Mouse (Mus musculus): ENCODE results near the gene Clic4. TPM values are rescaled to one million over a fixed set of nuclear protein-coding genes. Genes with fewer than 3 reads are reported as not detected.
"Not testable (repeated sequence)": the region's sequence is repeated elsewhere in the genome, so short reads cannot be mapped to it uniquely, and the experiment has no call there.

The Clic4 gene
- polyA plus RNA-seq, 1 experiment from 2014 or later, result 141 TPM

GRCm38 (mm10) chr4:135287975-135288374 lies 15.4 kb upstream of the Clic4 start:
- no peak overlapping the region for H3K9ac ChIP-seq (ENCODE audit: low read length)
- no peak overlapping the region for H3K27ac ChIP-seq (replicated peaks; ENCODE audit: low read depth, low read length)
- 28% methylated on average over 3 of the region's 3 CpGs for WGBS
- DNase-seq (ENCODE audit: low spot score) (no peak), ATAC-seq (ENCODE audit: insufficient number of reproducible peaks, low FRiP score, low TSS enrichment, low read depth) (no peak)
- H3K9me3 ChIP-seq (ENCODE audit: control insufficient read depth, low read length), result no peaks in the 10 kb centered on the region
- no peaks in the 10 kb centered on the region for H3K36me3 ChIP-seq (ENCODE audit: control insufficient read depth, insufficient read depth, low read length)
- no peak overlapping the region for H3K4me2 ChIP-seq (ENCODE audit: low read depth, severe bottlenecking)
- peaks cover 16% of the 10 kb centered on the region for H3K4me1 ChIP-seq (ENCODE audit: control insufficient read depth, insufficient read depth, low read length)
- H3K4me3 ChIP-seq (ENCODE audit: low read depth, low read length), result no peak overlapping the region
- H3K27me3 ChIP-seq (ENCODE audit: control insufficient read depth, insufficient read depth, low read length), result no peaks in the 10 kb centered on the region

GRCm38 (mm10) chr4:135286833-135287395 lies 14.3 kb upstream of the Clic4 start:
- Histone ChIP-seq H3K4me2 (ENCODE audit: low read depth, severe bottlenecking) (no peak overlapping the region), H3K4me3 (ENCODE audit: low read depth, low read length) (no peak overlapping the region), H3K9me3 (ENCODE audit: control insufficient read depth, low read length) (no peaks in the 10 kb centered on the region), H3K27me3 (ENCODE audit: control insufficient read depth, insufficient read depth, low read length) (no peaks in the 10 kb centered on the region), H3K4me1 (ENCODE audit: control insufficient read depth, insufficient read depth, low read length) (peaks cover 9% of the 10 kb centered on the region), H3K27ac (replicated peaks; ENCODE audit: low read depth, low read length) (no peak overlapping the region), H3K9ac (ENCODE audit: low read length) (no peak overlapping the region), H3K36me3 (ENCODE audit: control insufficient read depth, insufficient read depth, low read length) (no peaks in the 10 kb centered on the region)
- DNase-seq (ENCODE audit: low spot score), result no peak
- 4% methylated on average over 16 of the region's 16 CpGs for WGBS
- no peak for ATAC-seq (ENCODE audit: insufficient number of reproducible peaks, low FRiP score, low TSS enrichment, low read depth)

GRCm38 (mm10) chr4:135286033-135286622 lies 13.5 kb upstream of the Clic4 start:
- H3K9me3 ChIP-seq (ENCODE audit: control insufficient read depth, low read length), result no peaks in the 10 kb centered on the region
- H3K27ac ChIP-seq (replicated peaks; ENCODE audit: low read depth, low read length), result no peak overlapping the region
- no peaks in the 10 kb centered on the region for H3K27me3 ChIP-seq (ENCODE audit: control insufficient read depth, insufficient read depth, low read length)
- H3K4me2 ChIP-seq (ENCODE audit: low read depth, severe bottlenecking), result no peak overlapping the region
- H3K9ac ChIP-seq (ENCODE audit: low read length), result no peak overlapping the region
- H3K4me3 ChIP-seq (ENCODE audit: low read depth, low read length), result no peak overlapping the region
- DNase-seq (ENCODE audit: low spot score) (no peak), ATAC-seq (ENCODE audit: insufficient number of reproducible peaks, low FRiP score, low TSS enrichment, low read depth) (no peak)
- peaks cover 9% of the 10 kb centered on the region for H3K4me1 ChIP-seq (ENCODE audit: control insufficient read depth, insufficient read depth, low read length)
- 50% methylated on average over 12 of the region's 12 CpGs for WGBS
- H3K36me3 ChIP-seq (ENCODE audit: control insufficient read depth, insufficient read depth, low read length), result no peaks in the 10 kb centered on the region

- H3K27ac ChIP-seq (replicated peaks; ENCODE audit: low read depth, low read length), result no peak overlapping the region
- no peaks in the 10 kb centered on the region for H3K36me3 ChIP-seq (ENCODE audit: control insufficient read depth, insufficient read depth, low read length)
- no peak overlapping the region for H3K4me2 ChIP-seq (ENCODE audit: low read depth, severe bottlenecking)
- H3K9me3 ChIP-seq (ENCODE audit: control insufficient read depth, low read length), result no peaks in the 10 kb centered on the region
- H3K9ac ChIP-seq (ENCODE audit: low read length), result no peak overlapping the region
- no peak overlapping the region for H3K4me3 ChIP-seq (ENCODE audit: low read depth, low read length)
- H3K27me3 ChIP-seq (ENCODE audit: control insufficient read depth, insufficient read depth, low read length), result no peaks in the 10 kb centered on the region
- DNase-seq (ENCODE audit: low spot score) (no peak), ATAC-seq (ENCODE audit: insufficient number of reproducible peaks, low FRiP score, low TSS enrichment, low read depth) (no peak)
- WGBS, result 37% methylated on average over 8 of the region's 8 CpGs
- H3K4me1 ChIP-seq (ENCODE audit: control insufficient read depth, insufficient read depth, low read length), result peaks cover 9% of the 10 kb centered on the region
These were observed 12.8 kb upstream of the Clic4 start for GRCm38 (mm10) chr4:135285436-135285835.

- no peak overlapping the region for H3K27ac ChIP-seq (replicated peaks; ENCODE audit: low read depth, low read length)
- no peak overlapping the region for H3K4me2 ChIP-seq (ENCODE audit: low read depth, severe bottlenecking)
- H3K9ac ChIP-seq (ENCODE audit: low read length), result no peak overlapping the region
- no peak overlapping the region for H3K4me3 ChIP-seq (ENCODE audit: low read depth, low read length)
- H3K9me3 ChIP-seq (ENCODE audit: control insufficient read depth, low read length), result no peaks in the 10 kb centered on the region
- H3K27me3 ChIP-seq (ENCODE audit: control insufficient read depth, insufficient read depth, low read length), result no peaks in the 10 kb centered on the region
- WGBS, result 82% methylated on average over 7 of the region's 7 CpGs
- peaks cover 9% of the 10 kb centered on the region for H3K4me1 ChIP-seq (ENCODE audit: control insufficient read depth, insufficient read depth, low read length)
- DNase-seq (ENCODE audit: low spot score), result no peak
- ATAC-seq (ENCODE audit: insufficient number of reproducible peaks, low FRiP score, low TSS enrichment, low read depth), result no peak
- no peaks in the 10 kb centered on the region for H3K36me3 ChIP-seq (ENCODE audit: control insufficient read depth, insufficient read depth, low read length)
These were observed 11.3 kb upstream of the Clic4 start for GRCm38 (mm10) chr4:135283875-135284274.

GRCm38 (mm10) chr4:135283417-135283816 lies 10.8 kb upstream of the Clic4 start:
- ATAC-seq (ENCODE audit: insufficient number of reproducible peaks, low FRiP score, low TSS enrichment, low read depth) (peak; percentile 47; the same call in 1 of the 2 replicates), DNase-seq (ENCODE audit: low spot score) (no peak)
- Histone ChIP-seq H3K4me1 (ENCODE audit: control insufficient read depth, insufficient read depth, low read length) (peaks cover 9% of the 10 kb centered on the region), H3K9ac (ENCODE audit: low read length) (no peak overlapping the region), H3K27me3 (ENCODE audit: control insufficient read depth, insufficient read depth, low read length) (no peaks in the 10 kb centered on the region), H3K36me3 (ENCODE audit: control insufficient read depth, insufficient read depth, low read length) (no peaks in the 10 kb centered on the region), H3K4me3 (ENCODE audit: low read depth, low read length) (no peak overlapping the region), H3K27ac (replicated peaks; ENCODE audit: low read depth, low read length) (no peak overlapping the region), H3K4me2 (ENCODE audit: low read depth, severe bottlenecking) (no peak overlapping the region), H3K9me3 (ENCODE audit: control insufficient read depth, low read length) (no peaks in the 10 kb centered on the region)
- 78% methylated on average over 4 of the region's 4 CpGs for WGBS

DNA sequence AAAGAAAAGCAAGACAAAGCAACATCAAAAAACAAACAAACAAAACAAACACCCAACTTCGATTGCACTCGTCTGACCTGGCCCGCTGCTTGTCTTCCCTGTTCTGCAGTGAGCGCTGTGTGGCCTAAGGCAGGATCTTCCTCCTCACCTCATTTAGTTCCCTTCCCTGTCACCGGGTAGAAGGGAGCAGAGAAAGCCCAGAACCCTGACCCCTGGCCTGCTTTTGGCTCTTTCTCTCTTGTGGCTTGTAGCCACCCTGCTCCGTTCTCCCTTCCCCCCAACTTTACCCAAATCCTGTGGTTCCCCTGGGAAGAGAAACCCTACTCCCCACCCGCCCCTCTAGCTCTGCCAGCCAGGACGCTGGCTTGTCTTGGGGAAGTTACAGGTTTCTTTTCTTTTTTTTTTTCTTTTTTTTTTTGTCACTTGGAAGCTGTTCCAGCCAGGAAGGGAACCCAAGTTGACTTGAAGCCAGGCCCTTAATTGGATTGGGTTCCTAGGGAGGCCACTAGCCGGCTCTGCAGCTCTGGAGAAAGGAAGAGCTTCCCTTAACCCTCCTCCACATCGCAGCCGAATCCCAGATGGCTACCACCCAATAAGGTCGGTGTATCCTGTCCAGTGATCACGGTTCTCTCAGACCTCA lies 10.2 kb upstream of the Clic4 start:
- WGBS, result 56% methylated on average over 13 of the region's 13 CpGs
- Histone ChIP-seq H3K9me3 (ENCODE audit: control insufficient read depth, low read length) (no peaks in the 10 kb centered on the region), H3K36me3 (ENCODE audit: control insufficient read depth, insufficient read depth, low read length) (no peaks in the 10 kb centered on the region), H3K4me2 (ENCODE audit: low read depth, severe bottlenecking) (no peak overlapping the region), H3K9ac (ENCODE audit: low read length) (no peak overlapping the region), H3K27me3 (ENCODE audit: control insufficient read depth, insufficient read depth, low read length) (no peaks in the 10 kb centered on the region), H3K4me1 (ENCODE audit: control insufficient read depth, insufficient read depth, low read length) (peaks cover 9% of the 10 kb centered on the region), H3K27ac (replicated peaks; ENCODE audit: low read depth, low read length) (no peak overlapping the region), H3K4me3 (ENCODE audit: low read depth, low read length) (no peak overlapping the region)
- DNase-seq (ENCODE audit: low spot score), result no peak
- no peak for ATAC-seq (ENCODE audit: insufficient number of reproducible peaks, low FRiP score, low TSS enrichment, low read depth)

GRCm38 (mm10) chr4:135280016-135280415 lies 7.4 kb upstream of the Clic4 start:
- ATAC-seq (ENCODE audit: insufficient number of reproducible peaks, low FRiP score, low TSS enrichment, low read depth); DNase-seq (ENCODE audit: low spot score); H3K27me3 ChIP-seq (ENCODE audit: control insufficient read depth, insufficient read depth, low read length); H3K27ac ChIP-seq (replicated peaks; ENCODE audit: low read depth, low read length); H3K36me3 ChIP-seq (ENCODE audit: control insufficient read depth, insufficient read depth, low read length); H3K4me3 ChIP-seq (ENCODE audit: low read depth, low read length); H3K9ac ChIP-seq (ENCODE audit: low read length); H3K9me3 ChIP-seq (ENCODE audit: control insufficient read depth, low read length); H3K4me2 ChIP-seq (ENCODE audit: low read depth, severe bottlenecking); H3K4me1 ChIP-seq (ENCODE audit: control insufficient read depth, insufficient read depth, low read length): not testable (repeated sequence)
- WGBS, result 75% methylated on average over 2 of the region's 2 CpGs

Data from limb, embryonic 11.5 days (tissue).